Mouse (Mus musculus): ENCODE results near the gene Cd300lb. TPM values are rescaled to one million over a fixed set of nuclear protein-coding genes. Genes with fewer than 3 reads are reported as not detected.

Gene Cd300lb
- total and polyA plus RNA-seq, 3 experiments, result not detected

DNA sequence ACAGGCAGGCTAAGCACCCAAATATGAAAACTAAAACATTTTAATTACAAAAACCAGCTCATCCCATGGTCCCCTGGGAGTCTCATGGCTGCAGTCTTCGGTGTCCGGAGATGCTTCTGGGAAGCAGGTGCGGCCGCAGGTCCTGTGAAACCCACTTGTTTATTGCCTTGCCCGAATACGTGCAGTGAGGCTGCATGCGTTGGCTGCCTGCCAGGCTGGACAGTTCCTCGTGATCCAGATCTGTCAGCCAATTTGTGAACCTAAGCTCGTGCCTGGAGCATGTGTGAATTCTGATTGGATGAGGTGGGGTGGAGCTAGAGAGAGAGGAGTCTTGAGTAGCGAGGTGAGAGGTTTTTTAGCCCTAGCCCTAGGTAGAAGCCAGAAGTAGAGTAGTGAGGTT lies 38.5 kb upstream of the Cd300lb start:
- no peak overlapping the region for H3K9ac ChIP-seq (ENCODE audit: control insufficient read depth, low read depth, low read length, poor library complexity, severe bottlenecking)
- H3K27ac ChIP-seq (ENCODE audit: control insufficient read depth, low read depth, low read length), result no peak overlapping the region
- H3K4me3 ChIP-seq (ENCODE audit: control insufficient read depth in 1 of 2, insufficient read depth in 1 of 2, low read depth in 2 of 2, low read length in 2 of 2), result no peak overlapping the region
- H3K4me1 ChIP-seq (ENCODE audit: control insufficient read depth in 1 of 2, insufficient read depth in 2 of 2, low read length in 2 of 2), result no peaks in the 10 kb centered on the region
- DNase-seq (ENCODE audit: low read depth, low spot score), result no peak
- H3K27me3 ChIP-seq (ENCODE audit: control insufficient read depth in 1 of 2, insufficient read depth in 2 of 2, low read length in 2 of 2), result no peaks in the 10 kb centered on the region
- H3K36me3 ChIP-seq (ENCODE audit: control insufficient read depth in 1 of 2, insufficient read depth in 2 of 2, low read length in 2 of 2), result no peaks in the 10 kb centered on the region
- no peak for TF ChIP-seq MAZ (IDR thresholded peaks at IDR 0.05; ENCODE audit: low read depth, low read length)
- TF ChIP-seq MYB (IDR thresholded peaks at IDR 0.05; ENCODE audit: low read depth, low read length), result no peak
- TF ChIP-seq KAT2A (conservative IDR thresholded peaks at IDR 0.05; ENCODE audit: low read depth, low read length), result no peak
- no peak for TF ChIP-seq ZC3H11A (IDR thresholded peaks at IDR 0.05; ENCODE audit: low read depth, low read length)
- no peak for TF ChIP-seq ZNF384 (IDR thresholded peaks at IDR 0.05; ENCODE audit: low read depth, low read length)
- no peak for TF ChIP-seq NRF1 (IDR thresholded peaks at IDR 0.05; ENCODE audit: insufficient read depth, low read depth, low read length, poor library complexity, severe bottlenecking)
- TF ChIP-seq SIN3A (IDR thresholded peaks at IDR 0.05; ENCODE audit: low read length), result no peak
- no peak for TF ChIP-seq ELF1 (IDR thresholded peaks at IDR 0.05; ENCODE audit: low read depth, low read length)
- no peak for TF ChIP-seq GATA1 (IDR thresholded peaks at IDR 0.05; ENCODE audit: low read depth, low read length)
- no peak for TF ChIP-seq E2F4 (IDR thresholded peaks at IDR 0.05; ENCODE audit: borderline replicate concordance, low read depth, low read length)
- no peak for TF ChIP-seq CTCF (IDR thresholded peaks at IDR 0.05 in 2 of 3, conservative IDR thresholded peaks at IDR 0.05 in 1 of 3; ENCODE audit: control insufficient read depth in 1 of 3, insufficient read depth in 1 of 3, low read depth in 2 of 3, low read length in 3 of 3, poor library complexity in 1 of 3, severe bottlenecking in 1 of 3)
- TF ChIP-seq CHD1 (IDR thresholded peaks at IDR 0.05; ENCODE audit: low read depth, low read length), result no peak
- no peak for TF ChIP-seq MEF2A (IDR thresholded peaks at IDR 0.05; ENCODE audit: extremely low read depth, insufficient replicate concordance, low read depth, low read length, poor library complexity, severe bottlenecking)
- no peak for TF ChIP-seq TCF12 (IDR thresholded peaks at IDR 0.05; ENCODE audit: low read depth, low read length)
- TF ChIP-seq ZMIZ1 (IDR thresholded peaks at IDR 0.05; ENCODE audit: low read depth, low read length), result no peak
- H3K79me2 ChIP-seq (ENCODE audit: control insufficient read depth, insufficient read depth, low read length, poor library complexity), result no peaks in the 10 kb centered on the region
- no peaks in the 10 kb centered on the region for H3K9me3 ChIP-seq (replicated peaks; ENCODE audit: insufficient read depth, low read length)

DNA sequence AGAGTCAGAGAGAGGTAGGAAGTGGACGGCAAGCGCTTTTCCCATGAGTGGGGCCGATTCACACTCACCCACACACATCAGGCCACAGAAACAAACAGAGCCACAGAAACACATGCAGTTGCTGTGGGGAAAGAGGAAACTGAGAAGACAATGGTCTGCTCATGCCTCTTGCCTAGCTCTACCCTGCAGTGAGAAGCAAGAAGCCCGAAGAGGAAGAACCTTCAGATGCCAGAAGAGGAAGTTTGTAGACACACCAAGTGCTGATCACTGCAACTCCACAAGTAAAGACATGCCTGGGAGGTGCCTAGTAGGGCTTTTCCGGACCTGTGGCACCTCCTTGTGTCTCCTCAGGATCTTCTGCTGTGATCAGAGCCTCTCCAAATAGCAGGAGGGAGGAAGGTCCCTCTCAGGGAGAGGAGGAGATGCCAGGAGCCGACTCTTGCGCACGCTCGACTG lies 34.6 kb upstream of the Cd300lb start, which contains the start of gene Cd300c:
Gene Cd300c, minus strand, starts transcription at position 406 of the 456 bp plus-strand sequence.
- no peak for DNase-seq (ENCODE audit: low read depth, low spot score)
- Histone ChIP-seq H3K9ac (ENCODE audit: control insufficient read depth, low read depth, low read length, poor library complexity, severe bottlenecking) (no peak within 1 kb of the TSS), H3K9me3 (replicated peaks; ENCODE audit: insufficient read depth, low read length) (no peaks in the 10 kb centered on the region), H3K79me2 (ENCODE audit: control insufficient read depth, insufficient read depth, low read length, poor library complexity) (no peaks in the 10 kb centered on the region), H3K4me3 (ENCODE audit: control insufficient read depth in 1 of 2, insufficient read depth in 1 of 2, low read depth in 2 of 2, low read length in 2 of 2) (no peak within 1 kb of the TSS), H3K27me3 (ENCODE audit: control insufficient read depth in 1 of 2, insufficient read depth in 2 of 2, low read length in 2 of 2) (no peaks in the 10 kb centered on the region), H3K27ac (ENCODE audit: control insufficient read depth, low read depth, low read length) (no peak within 1 kb of the TSS), H3K4me1 (ENCODE audit: control insufficient read depth in 1 of 2, insufficient read depth in 2 of 2, low read length in 2 of 2) (no peaks in the 10 kb centered on the region), H3K36me3 (ENCODE audit: control insufficient read depth in 1 of 2, insufficient read depth in 2 of 2, low read length in 2 of 2) (no peaks in the 10 kb centered on the region)
- TF ChIP-seq ETS1 (IDR thresholded peaks at IDR 0.05; ENCODE audit: low read depth, low read length) (no peak), JUND (IDR thresholded peaks at IDR 0.05; ENCODE audit: low read depth, low read length) (no peak), CTCF (IDR thresholded peaks at IDR 0.05 in 2 of 3, conservative IDR thresholded peaks at IDR 0.05 in 1 of 3; ENCODE audit: control insufficient read depth in 1 of 3, insufficient read depth in 1 of 3, low read depth in 2 of 3, low read length in 3 of 3, poor library complexity in 1 of 3, severe bottlenecking in 1 of 3) (no peak), HCFC1 (IDR thresholded peaks at IDR 0.05; ENCODE audit: low read depth, low read length) (no peak), E2F4 (IDR thresholded peaks at IDR 0.05; ENCODE audit: borderline replicate concordance, low read depth, low read length) (no peak), MYB (IDR thresholded peaks at IDR 0.05; ENCODE audit: low read depth, low read length) (no peak), POLR2A (IDR thresholded peaks at IDR 0.05; ENCODE audit: control insufficient read depth in 1 of 2, insufficient read depth in 1 of 2, low read depth in 1 of 2, low read length in 2 of 2, poor library complexity in 1 of 2) (no peak), MAX (IDR thresholded peaks at IDR 0.05; ENCODE audit: low read length) (no peak), RAD21 (IDR thresholded peaks at IDR 0.05; ENCODE audit: low read depth, low read length) (no peak), KAT2A (conservative IDR thresholded peaks at IDR 0.05; ENCODE audit: low read depth, low read length) (no peak)
